Mouse (Mus musculus) C2C12 (cell line): Measurements from ENCODE around the gene Ntrk2. TPM values are rescaled to one million over a fixed set of nuclear protein-coding genes. Genes with fewer than 3 reads are reported as not detected.

Experiments used
- H3K27me3 ChIP-seq: one replicate; pipeline ENCODE4 v1.6.1; 2011; ENCODE audit not compliant: control insufficient read depth, insufficient read depth, insufficient read length
- H3K36me3 ChIP-seq: one replicate; pipeline ENCODE4 v1.6.1; 2011; ENCODE audit not compliant: control insufficient read depth, insufficient read depth
- H3K4me3 ChIP-seq: one replicate; pipeline ENCODE4 v1.5.1; 2011; ENCODE audit warnings: mild to moderate bottlenecking, control low read depth; ENCODE audit not compliant: poor library complexity, insufficient read depth, severe bottlenecking
- H3K79me2 ChIP-seq: one replicate; pipeline ENCODE4 v1.6.1; 2011; ENCODE audit not compliant: control insufficient read depth, insufficient read depth
- H3K79me3 ChIP-seq: one replicate; pipeline ENCODE4 v1.6.1; 2011; ENCODE audit warnings: low read depth, control low read depth
- H3ac ChIP-seq: one replicate; pipeline ENCODE3; 2011; ENCODE audit warnings: low read depth; ENCODE audit not compliant: control insufficient read depth, insufficient read length
- CEBPB ChIP-seq: IDR thresholded peaks from one replicate; pipeline ENCODE4 v1.6.1; 2011; ENCODE audit warnings: low read depth, mild to moderate bottlenecking, control low read depth, moderate library complexity
- CTCF ChIP-seq: IDR thresholded peaks from one replicate; pipeline ENCODE4 v1.5.1; 2011; ENCODE audit not compliant: control insufficient read depth, insufficient read depth, insufficient read length
- FOSL1 ChIP-seq: IDR thresholded peaks from one replicate; pipeline ENCODE4 v1.8.0; 2011; ENCODE audit warnings: mild to moderate bottlenecking, low read length; ENCODE audit not compliant: poor library complexity, insufficient read depth, severe bottlenecking
- MAX ChIP-seq: IDR thresholded peaks from one replicate; pipeline ENCODE4 v1.6.1; 2011; ENCODE audit warnings: mild to moderate bottlenecking, control low read depth
- MYOD1 ChIP-seq: IDR thresholded peaks from one replicate; pipeline ENCODE4 v1.6.1; 2011; ENCODE audit warnings: low read depth; ENCODE audit not compliant: control insufficient read depth, insufficient read length
- MYOG ChIP-seq: IDR thresholded peaks from one replicate; pipeline ENCODE4 v1.6.1; 2011; ENCODE audit not compliant: control insufficient read depth, insufficient read length; ENCODE audit errors: extremely low read depth
- USF1 ChIP-seq: IDR thresholded peaks from one replicate; pipeline ENCODE4 v1.6.1; 2011; ENCODE audit warnings: low read depth, mild to moderate bottlenecking, control low read depth, moderate library complexity
- polyA plus RNA-seq: library from polyadenylated mRNA; unstranded; fragments of >200 nt; fragmentation: generic; extraction: Trizol; gene quantifications from one replicate; pipeline ENCODE4 v1.2.1, GENCODE M21; 2012; ENCODE audit warnings: missing spikeins

Ntrk2 gene
- polyA plus RNA-seq, 1 experiment, result not detected

DNA sequence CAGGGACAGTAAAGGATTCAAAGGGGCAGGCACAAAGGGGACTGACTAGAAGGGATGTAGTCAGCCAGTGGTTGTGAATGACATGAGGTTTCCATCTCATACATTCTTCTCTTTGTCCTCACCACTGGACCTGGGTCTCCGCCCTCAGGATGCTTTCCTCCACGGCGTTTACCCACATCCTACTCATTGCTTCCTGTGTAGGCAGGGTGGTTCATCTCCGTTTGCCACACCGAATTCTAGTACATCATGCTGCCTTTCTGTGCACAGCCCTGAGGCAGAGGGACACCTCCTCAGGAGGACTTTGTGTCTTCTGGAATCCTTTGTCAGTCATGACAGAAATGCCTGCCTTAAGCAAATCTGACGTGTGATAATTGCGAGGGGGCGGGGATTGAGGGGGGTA lies 219.3 kb downstream of the Ntrk2 start:
- Histone ChIP-seq H3K79me3 (no peaks in the 10 kb centered on the region), H3K27me3 (no peaks in the 10 kb centered on the region), H3ac (no peak overlapping the region), H3K79me2 (no peaks in the 10 kb centered on the region), H3K4me3 (no peak overlapping the region), H3K36me3 (no peaks in the 10 kb centered on the region)
- TF ChIP-seq MYOD1 (no peak), MYOG (no peak), CTCF (no peak), CEBPB (no peak), FOSL1 (no peak), USF1 (no peak), MAX (no peak)

DNA sequence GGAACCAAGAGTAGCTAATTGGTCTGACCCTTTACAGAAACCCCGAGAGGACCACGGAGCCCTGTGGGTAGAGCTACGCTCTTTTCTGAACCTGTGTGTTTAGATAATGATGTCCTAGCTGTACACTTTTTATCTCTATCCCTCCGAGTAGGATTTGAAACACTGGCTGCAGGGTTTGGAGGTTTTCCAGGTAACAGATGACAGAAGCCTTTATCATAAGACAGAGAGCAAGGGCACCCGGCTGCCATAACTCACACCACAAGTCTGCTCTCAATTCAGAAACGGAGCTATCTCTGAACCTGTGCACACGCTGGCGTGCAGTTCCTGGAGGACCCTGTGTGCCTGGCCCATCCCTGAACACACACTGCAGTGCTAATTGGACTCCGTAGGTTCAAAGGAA lies 221.1 kb downstream of the Ntrk2 start:
- Histone ChIP-seq H3K4me3 (no peak overlapping the region), H3K79me3 (no peaks in the 10 kb centered on the region), H3ac (no peak overlapping the region), H3K27me3 (no peaks in the 10 kb centered on the region), H3K36me3 (no peaks in the 10 kb centered on the region), H3K79me2 (no peaks in the 10 kb centered on the region)
- no peak for TF ChIP-seq FOSL1
- TF ChIP-seq MYOD1, result no peak
- TF ChIP-seq CEBPB, result no peak
- TF ChIP-seq USF1, result no peak
- no peak for TF ChIP-seq MYOG
- no peak for TF ChIP-seq CTCF
- no peak for TF ChIP-seq MAX

DNA sequence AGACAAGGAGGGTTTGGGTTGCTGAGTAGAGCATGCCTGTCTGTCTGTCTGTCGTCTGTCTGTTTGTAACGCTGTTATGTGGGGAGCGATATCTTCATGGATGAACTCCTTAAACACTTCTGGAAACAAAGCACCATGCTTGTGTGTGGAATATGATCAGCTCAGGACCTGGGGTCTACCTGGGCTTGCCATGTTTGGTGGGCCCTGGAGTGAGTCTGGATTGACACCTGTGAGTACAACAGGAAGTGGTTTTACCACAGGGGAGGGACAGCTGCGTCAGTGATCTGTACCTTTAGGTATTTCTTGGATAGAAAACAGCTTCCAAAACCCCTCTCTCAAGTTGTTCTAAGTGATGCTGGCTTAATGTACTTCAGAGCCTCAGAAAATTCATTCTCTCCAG lies 222.2 kb downstream of the Ntrk2 start:
- Histone ChIP-seq H3K27me3 (no peaks in the 10 kb centered on the region), H3K79me2 (no peaks in the 10 kb centered on the region), H3K79me3 (no peaks in the 10 kb centered on the region), H3K4me3 (no peak overlapping the region), H3K36me3 (no peaks in the 10 kb centered on the region), H3ac (no peak overlapping the region)
- no peak for TF ChIP-seq MYOD1
- no peak for TF ChIP-seq CEBPB
- no peak for TF ChIP-seq MAX
- no peak for TF ChIP-seq CTCF
- no peak for TF ChIP-seq FOSL1
- no peak for TF ChIP-seq USF1
- TF ChIP-seq MYOG, result no peak

DNA sequence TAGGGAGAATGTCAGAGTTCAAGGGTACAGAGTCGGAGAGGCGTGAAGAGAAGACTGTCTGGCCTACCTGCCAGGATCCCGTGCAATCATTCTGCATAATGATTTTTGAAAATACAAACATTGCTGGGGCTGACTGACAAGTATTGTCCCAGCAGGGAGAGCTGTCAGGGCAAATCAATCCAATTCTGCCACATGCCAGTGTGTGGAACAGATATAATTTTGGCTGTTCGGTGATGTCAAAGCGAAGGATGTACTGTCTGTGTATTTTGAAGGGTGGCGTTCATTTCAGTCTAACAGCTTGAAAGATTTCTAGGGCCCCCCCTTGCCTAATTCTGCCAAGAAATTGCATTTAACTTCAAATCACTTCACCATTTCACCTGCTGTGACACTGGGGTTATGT lies 224.2 kb downstream of the Ntrk2 start:
- no peak for TF ChIP-seq CEBPB
- no peak for TF ChIP-seq CTCF
- no peak for TF ChIP-seq MYOD1
- no peak for TF ChIP-seq MAX
- no peak for TF ChIP-seq USF1
- TF ChIP-seq MYOG, result no peak
- TF ChIP-seq FOSL1, result no peak
- H3K4me3 ChIP-seq, result no peak overlapping the region
- H3K79me3 ChIP-seq, result no peaks in the 10 kb centered on the region
- H3K79me2 ChIP-seq, result no peaks in the 10 kb centered on the region
- H3K36me3 ChIP-seq, result no peaks in the 10 kb centered on the region
- H3ac ChIP-seq, result no peak overlapping the region
- H3K27me3 ChIP-seq, result no peaks in the 10 kb centered on the region

DNA sequence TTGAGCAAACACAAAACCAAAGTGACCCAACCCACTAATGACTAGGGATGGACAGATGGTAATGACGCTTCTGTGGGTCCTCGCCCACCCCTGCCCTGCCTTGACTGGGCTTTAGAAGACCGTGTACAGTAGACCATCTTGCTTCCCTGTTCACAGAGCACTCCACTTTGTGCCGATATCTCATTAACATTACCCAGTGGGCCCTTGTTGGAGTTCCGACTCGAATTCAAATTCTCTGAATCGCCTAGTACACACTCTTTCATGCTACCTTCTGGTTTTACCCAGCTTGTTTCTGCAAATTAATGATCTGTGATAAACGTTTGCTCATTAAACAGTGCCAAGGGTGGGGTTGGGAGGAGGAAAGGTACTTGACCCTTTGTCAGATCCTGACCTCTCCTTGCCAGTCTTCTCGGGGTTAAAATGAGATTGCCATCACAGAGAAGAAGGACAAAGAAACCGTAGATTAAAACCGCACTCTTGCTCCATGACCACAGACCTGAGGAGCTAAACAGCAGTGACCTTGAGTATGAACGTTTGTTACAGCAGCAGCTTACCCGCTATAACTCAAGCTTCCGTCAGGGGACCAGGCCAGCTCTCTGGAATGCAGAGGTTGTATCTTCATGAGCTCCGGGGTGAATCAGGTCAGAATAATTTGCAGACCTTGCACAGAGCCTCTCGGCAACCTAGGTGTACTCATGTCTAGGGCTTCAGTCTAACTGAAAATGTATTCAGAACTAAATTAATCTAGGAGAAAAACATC lies 234.0 kb downstream of the Ntrk2 start:
- Histone ChIP-seq H3K36me3 (no peaks in the 10 kb centered on the region), H3K4me3 (no peak overlapping the region), H3K79me3 (no peaks in the 10 kb centered on the region), H3ac (no peak overlapping the region), H3K79me2 (no peaks in the 10 kb centered on the region), H3K27me3 (no peaks in the 10 kb centered on the region)
- TF ChIP-seq CEBPB (no peak), FOSL1 (no peak), MYOG (no peak), USF1 (no peak), MYOD1 (no peak), MAX (no peak), CTCF (no peak)

DNA sequence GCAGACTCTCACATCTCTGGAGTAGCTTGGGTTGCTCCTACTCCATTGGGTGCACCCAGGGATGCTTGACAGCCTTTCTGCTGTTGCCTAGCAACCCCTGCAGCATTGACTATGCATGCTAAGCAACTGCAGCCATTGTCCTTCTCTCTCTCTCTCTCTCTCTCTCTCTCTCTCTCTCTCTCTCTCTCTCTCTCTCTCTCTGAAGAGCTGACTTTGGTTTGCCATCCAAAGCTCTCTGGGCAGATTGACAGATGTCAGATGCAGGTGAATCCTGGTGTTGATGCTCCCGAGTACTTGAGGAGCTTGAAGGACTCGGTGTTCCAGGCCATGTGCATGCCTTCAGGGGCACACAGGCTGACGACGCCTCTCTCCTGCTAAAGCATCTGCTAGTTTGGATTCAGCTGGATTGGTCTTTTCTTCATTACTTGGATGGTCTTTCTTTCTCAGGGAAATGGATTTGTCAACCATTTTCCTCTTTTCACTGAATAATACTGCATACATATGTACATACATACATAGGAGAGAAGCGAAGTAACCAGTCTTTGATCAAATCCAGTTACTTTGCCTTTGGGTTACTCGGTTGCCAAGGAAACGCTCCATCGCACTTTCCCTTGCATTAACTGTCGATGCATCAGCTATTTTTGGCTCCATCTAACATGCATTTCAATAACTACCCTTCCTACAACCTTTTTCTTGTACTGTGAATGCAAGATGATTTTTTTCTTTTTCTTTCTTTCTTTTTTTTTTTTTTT lies 234.8 kb downstream of the Ntrk2 start:
- Histone ChIP-seq H3K79me2 (no peaks in the 10 kb centered on the region), H3K79me3 (no peaks in the 10 kb centered on the region), H3K4me3 (no peak overlapping the region), H3ac (no peak overlapping the region), H3K27me3 (no peaks in the 10 kb centered on the region), H3K36me3 (no peaks in the 10 kb centered on the region)
- TF ChIP-seq USF1 (no peak), CTCF (no peak), MYOD1 (no peak), CEBPB (no peak), MYOG (no peak), MAX (no peak), FOSL1 (no peak)
